Mouse (Mus musculus) brown adipose tissue, adult 24 weeks (tissue): ENCODE measurements at regions not wholly inside any gene's neighbourhood (a gene's known extent, or its start where the extent isn't known, plus 50 kb on each side); places are given as distances from the start of the nearest gene placed in this dataset.

ENCODE experiments used
- H3K27ac ChIP-seq: fragments of 200-500 bp; replicated peaks from 2 replicates; pipeline ENCODE4 v1.5.1; 2012; ENCODE audit warnings: low read depth, mild to moderate bottlenecking, low read length
- H3K4me1 ChIP-seq: fragments of 200-500 bp; 2 replicates; pipeline ENCODE4 v1.6.1; 2012; ENCODE audit warnings: low read length, mixed read lengths; ENCODE audit not compliant: control insufficient read depth, insufficient read depth, insufficient read length
- H3K4me3 ChIP-seq: fragments of 200-500 bp; 2 replicates; pipeline ENCODE4 v1.5.1; 2012; ENCODE audit warnings: low read depth, mild to moderate bottlenecking, low read length, moderate library complexity; ENCODE audit not compliant: insufficient read depth

DNA sequence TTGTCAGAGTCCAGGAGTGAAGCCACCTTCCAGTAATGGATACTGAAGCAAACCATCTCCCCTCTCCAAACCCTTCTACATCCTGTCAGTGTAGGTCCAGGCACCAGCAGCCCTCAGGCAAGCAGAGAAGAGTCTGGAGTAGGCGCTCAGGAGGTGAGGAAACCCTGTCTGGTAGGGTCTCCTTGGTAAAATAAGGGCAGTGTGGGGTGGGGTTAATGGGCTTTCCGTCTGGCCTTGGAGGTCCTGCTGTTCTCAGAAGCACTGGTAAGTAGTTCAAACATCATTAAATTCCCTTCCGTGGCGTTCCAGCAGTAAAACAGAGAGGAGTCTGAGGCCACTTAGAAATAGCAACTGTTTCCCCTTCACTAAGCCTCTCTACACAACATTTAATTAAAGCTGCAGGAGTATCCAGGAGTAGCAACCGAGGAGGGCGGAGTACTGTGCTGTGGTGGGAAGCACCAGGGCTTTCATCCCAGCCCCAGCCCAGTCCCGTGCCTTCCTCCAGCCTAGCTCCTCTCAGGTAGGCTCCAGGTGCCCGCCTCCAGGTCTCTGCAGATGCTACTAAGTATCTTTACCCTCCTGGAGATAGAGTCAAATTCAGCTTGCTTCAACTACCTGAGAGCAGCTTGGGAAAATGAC is 232.0 kb upstream of the Mocs1 start:
- Histone ChIP-seq H3K4me3 (no peak overlapping the region), H3K4me1 (no peaks in the 10 kb centered on the region)

DNA sequence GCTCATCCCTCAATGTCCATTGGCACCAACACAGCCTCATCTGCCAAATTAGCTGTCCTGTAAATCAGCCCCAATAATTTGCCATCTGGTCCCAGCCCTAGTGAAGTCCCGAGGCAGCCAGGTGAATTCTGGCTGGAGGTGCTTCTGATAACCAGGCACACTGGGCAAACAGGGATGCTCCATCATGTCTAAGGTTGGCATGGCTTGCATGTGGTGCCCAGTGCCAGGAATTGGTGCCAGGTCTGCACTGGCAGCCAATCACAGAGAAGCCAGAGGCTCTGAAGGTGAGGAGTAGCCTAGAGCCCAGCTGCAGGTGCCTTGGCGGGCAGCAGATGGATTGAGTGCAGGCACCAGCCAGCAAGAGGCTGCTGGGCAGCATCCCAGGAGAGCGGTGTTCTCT is 226.7 kb upstream of the Mocs1 start:
- H3K4me1 ChIP-seq, result no peaks in the 10 kb centered on the region
- no peak overlapping the region for H3K27ac ChIP-seq
- H3K4me3 ChIP-seq, result no peak overlapping the region

More for the DNA sequence above, 232.0 kb upstream of the Mocs1 start:
- no peak overlapping the region for H3K27ac ChIP-seq

DNA sequence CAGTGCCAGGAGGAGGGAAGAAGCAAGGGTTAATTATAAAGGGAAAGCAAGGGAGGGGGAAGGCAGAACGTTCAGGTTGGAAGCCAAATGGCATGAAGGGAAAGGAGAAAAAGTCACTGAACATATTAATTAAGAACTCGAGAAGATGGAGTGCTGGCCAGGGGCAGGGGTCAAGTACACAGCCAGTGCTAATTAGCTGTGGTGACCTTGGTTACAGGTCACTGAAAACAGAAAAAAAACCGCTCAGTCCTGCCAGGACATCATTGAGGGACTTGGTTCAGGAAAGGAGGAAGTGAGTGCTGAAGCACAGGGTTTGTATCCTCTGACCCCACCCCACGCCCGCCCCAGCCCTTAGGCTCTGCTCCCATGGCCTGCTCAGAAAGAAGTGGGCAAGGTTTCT is 223.1 kb upstream of the Mocs1 start:
- H3K27ac ChIP-seq, result no peak overlapping the region
- no peaks in the 10 kb centered on the region for H3K4me1 ChIP-seq
- no peak overlapping the region for H3K4me3 ChIP-seq

DNA sequence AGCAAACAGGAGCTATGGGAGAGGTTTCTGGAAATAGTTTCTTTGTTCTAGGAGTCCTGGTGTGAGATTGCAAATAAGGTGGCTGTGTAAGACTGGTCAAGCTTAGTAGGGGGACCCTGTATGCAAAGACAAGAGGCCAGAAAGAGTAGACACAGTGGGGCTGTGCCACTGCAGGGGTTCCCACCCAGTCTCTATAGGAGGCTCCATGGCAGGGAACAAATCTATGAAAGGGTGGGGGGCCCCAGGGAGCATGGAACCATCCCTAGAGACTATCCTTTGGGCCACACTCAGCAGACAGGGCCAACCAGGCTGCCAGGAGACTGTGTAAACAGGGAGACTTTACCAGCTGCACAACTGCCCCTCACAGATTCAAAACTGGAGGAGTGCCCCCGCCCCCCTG is 222.6 kb upstream of the Mocs1 start:
- Histone ChIP-seq H3K4me1 (no peaks in the 10 kb centered on the region), H3K27ac (no peak overlapping the region), H3K4me3 (no peak overlapping the region)

DNA sequence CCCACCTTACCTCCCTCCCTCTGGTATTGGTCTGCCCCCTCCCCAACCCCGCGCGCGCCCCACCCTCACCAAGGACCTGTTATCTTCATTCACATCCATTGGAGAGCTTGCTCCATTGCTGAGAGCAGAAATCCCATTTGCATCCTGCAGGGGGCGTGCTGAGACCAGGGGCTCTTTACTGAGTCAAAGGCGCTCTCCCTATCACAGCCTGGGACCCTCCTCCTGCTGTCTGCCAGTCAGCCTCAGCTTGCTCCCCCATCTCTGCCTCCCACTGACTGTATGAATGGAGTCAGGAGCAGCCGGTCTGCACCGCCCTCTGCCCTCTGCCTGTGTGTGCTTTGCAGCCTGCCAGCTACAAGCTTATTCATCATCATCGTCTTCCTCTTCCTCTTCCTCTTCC is 221.5 kb upstream of the Mocs1 start:
- Histone ChIP-seq H3K27ac (no peak overlapping the region), H3K4me1 (no peaks in the 10 kb centered on the region), H3K4me3 (no peak overlapping the region)

DNA sequence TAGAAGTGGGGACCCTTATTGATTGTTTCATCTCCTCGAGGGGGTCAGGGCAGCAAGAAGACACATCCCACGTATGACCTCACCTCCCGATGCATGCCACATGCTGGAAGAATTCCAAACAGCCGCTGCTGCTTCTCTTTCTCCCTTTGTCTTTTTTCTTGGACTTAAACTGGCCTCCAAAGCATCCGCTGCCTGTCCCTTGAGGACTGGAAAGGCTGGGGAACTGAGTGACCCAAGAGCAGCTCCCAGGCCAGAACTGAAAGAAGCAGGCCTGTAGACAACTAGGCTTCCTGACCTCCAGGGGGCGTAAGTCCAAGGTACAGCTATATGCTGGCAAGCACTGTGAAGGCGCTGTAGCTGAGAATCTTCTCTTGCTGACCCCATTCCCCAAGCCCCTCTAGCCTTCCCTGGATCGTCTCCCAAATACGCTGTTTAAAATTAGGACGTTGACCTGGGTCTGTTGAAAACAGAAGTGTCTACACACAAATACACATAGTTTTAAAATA is 219.8 kb upstream of the Mocs1 start:
- H3K27ac ChIP-seq, result no peak overlapping the region
- no peaks in the 10 kb centered on the region for H3K4me1 ChIP-seq
- no peak overlapping the region for H3K4me3 ChIP-seq

DNA sequence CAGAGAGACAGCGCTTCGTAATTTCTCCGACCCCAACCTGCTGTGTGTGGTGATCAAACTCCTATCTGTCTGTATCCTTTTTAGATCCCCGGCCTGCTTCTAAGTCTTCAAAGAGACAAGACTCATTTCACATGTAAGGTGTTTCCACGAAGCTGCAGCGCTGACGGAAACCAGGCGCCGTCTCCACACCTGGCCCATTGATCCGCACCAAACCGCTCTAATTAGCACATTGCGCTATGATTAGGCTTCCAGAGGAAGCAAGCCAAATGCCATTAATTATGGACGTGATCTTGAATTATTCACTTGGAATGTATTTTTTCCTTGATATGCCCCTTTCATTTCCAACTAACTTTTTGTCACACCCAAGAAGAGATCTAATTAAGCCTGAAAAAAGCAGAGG is 215.2 kb upstream of the Mocs1 start:
- no peak overlapping the region for H3K27ac ChIP-seq
- no peak overlapping the region for H3K4me3 ChIP-seq
- no peaks in the 10 kb centered on the region for H3K4me1 ChIP-seq

DNA sequence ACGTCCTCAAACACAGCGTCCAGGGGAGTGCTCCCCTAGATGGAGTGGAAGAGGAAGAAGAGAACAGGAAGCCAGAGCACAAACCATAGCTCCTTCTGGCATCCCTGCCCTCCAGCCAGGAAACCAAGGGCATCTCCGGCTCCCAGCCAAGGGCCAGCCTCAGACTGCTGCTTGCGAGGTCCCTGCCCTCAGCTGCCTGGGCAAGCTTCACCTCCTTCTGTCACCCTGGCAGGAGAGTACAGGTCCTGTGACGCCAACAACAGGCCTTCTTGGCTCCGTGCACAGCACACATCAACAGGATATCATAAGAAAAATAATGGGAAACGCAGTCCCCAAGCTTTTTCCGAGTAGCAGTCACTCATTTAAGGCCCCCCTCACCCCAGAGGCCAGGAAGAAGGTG is 212.9 kb upstream of the Mocs1 start:
- no peak overlapping the region for H3K27ac ChIP-seq

DNA sequence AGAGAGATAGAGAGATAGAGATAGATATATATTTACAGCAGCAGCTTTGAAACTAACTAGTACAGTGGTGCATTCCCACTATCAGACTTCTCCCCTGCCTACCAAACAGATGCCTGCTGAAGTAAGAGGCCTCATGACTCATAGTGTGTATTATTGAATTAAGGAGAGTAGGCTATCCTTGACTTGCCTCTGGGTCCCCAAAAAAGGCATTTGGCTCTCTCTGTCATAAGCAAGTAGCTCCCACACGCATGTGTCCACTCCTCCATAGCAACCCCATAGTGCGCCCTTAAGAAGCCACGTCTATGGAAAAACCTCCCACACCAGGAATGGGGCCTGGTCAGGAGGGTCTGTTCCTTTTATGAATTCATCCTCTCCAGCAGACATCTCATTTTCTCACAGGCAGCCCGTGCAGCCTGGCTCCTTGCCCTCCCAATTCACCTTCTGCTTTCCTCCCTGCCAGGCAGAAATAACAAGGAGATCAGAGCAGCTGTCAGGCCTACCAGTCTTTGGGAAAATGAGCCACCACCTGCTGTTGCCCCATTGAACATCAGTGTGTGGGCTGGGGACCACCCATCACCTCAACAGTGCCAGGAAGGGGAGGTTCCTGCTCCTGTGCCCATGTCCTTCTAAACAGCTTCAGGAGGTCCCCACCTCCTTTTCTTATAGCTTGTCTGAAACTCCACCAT is 208.5 kb upstream of the Mocs1 start:
- H3K4me1 ChIP-seq, result no peaks in the 10 kb centered on the region
- H3K27ac ChIP-seq, result no peak overlapping the region
- H3K4me3 ChIP-seq, result no peak overlapping the region

More for the DNA sequence above, 212.9 kb upstream of the Mocs1 start:
- no peak overlapping the region for H3K4me3 ChIP-seq
- H3K4me1 ChIP-seq, result no peaks in the 10 kb centered on the region

DNA sequence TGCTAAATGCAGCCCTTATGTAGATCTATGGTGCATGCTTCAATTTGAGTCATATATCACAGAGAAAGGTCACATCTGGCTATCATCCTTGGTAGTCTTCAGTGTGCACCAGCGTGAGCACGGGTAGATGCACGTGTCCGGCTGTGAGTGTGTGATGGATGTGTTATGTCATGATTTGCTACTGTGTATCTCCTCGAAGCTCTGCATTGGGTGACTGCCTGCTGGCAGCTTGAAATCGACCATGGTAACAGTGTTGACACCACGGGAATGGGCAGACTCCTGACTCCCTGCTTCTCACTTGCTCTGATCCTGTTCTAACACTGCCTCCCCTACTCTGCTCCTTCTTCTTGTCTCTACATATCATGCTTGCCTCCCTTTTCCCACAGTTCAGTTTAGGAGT is 204.9 kb upstream of the Mocs1 start:
- Histone ChIP-seq H3K27ac (no peak overlapping the region), H3K4me1 (0 out of 2 replicates have a peak, but pooled peaks cover 3% of the 10 kb centered on the region), H3K4me3 (no peak overlapping the region)

DNA sequence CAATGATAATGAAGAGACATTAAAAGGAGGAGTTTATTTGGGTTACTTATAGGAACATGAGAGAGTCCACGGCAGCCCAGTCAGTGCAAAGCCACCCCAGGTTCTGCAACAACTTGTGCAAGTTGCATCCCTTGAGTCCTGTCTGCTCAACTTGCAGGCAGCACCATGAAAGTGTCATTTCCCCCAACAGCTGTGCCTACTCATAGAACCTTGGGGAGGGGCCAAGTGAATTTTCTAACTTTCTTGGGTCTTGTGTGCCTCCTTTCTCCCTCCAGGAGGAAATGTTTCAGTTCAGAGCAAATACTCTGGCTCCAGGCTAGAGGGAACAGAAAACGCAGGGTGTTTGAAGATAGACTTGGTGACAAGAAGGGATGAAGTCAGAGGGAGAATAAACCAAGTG is 204.5 kb upstream of the Mocs1 start:
- 0 out of 2 replicates have a peak, but pooled peaks cover 3% of the 10 kb centered on the region for H3K4me1 ChIP-seq
- no peak overlapping the region for H3K4me3 ChIP-seq
- H3K27ac ChIP-seq, result no peak overlapping the region

DNA sequence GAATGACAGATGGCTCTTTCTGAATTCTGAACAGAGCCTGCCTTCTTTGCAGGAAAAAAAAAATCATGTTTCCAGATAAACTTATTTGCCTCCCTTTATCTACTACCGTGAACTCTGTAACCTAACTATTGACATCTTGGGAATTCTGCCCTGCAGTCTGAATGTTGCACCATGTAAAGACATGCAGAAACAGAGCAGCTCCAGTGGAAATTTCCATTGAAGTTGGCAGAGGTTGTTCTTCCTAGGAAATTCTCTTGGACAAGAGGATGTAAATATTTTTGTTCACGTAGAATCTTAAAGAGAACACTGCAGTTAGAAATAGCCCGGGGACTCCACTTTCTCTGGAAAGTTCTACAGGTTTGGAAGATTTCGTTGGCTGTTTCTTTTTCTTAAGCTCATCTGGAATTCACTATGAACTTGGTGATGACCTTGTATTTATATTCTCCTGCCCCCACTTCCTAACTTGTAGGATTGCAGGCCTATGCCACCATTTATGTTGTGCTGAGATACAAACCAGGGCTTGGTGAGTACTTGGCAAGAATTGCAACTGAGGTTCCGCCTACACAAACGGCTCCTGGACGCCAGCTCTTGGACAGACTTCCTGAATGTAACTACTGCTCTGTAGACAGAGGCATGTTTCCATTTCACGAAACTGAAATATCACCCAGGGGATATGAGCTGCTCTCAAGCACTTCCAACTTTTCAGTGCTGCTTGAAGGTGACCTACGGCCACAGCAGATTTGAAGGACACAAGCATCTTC is 202.7 kb upstream of the Mocs1 start:
- Histone ChIP-seq H3K4me3 (no peak overlapping the region), H3K4me1 (0 out of 2 replicates have a peak, but pooled peaks cover 3% of the 10 kb centered on the region), H3K27ac (no peak overlapping the region)

DNA sequence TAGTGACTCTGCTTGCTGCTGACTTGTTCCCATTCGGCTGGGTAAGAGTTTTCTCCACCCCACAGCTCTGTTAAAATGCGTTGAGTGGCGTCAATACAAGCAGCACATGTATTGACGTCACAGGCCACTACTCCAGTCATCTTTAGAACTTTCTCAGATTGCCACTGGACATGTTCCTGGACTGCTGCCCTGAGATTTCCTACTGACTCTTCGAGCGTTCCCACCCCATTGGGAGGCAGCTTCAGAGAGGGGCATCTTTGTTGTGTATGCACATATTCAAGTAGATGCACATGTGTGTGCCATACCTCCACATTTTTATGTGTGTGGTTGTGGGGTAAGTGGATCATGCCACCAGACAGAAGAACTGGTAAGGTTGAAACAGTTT is 202.2 kb upstream of the Mocs1 start:
- Histone ChIP-seq H3K27ac (no peak overlapping the region), H3K4me1 (0 out of 2 replicates have a peak, but pooled peaks cover 3% of the 10 kb centered on the region), H3K4me3 (no peak overlapping the region)

DNA sequence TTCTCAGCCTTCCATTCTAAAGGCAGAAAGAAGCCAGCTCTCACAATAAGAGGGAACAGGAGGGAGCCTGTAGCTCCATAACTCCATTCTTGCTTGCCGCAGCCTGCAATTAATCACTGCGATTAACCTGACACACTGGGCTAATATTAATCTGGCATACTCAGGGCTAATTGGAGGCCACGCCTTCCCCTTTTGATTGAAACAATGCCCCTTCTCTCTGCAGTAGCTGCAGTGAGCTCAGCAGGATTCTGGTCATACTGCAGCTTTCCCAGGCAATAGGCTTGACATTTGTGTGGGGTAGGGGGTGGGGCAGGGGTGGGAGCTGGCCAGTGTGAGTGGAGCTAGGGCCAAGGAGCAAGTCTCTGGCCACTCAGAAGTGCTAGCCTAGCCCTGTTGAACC is 196.9 kb upstream of the Mocs1 start:
- Histone ChIP-seq H3K4me1 (no peaks in the 10 kb centered on the region), H3K27ac (no peak overlapping the region), H3K4me3 (no peak overlapping the region)

DNA sequence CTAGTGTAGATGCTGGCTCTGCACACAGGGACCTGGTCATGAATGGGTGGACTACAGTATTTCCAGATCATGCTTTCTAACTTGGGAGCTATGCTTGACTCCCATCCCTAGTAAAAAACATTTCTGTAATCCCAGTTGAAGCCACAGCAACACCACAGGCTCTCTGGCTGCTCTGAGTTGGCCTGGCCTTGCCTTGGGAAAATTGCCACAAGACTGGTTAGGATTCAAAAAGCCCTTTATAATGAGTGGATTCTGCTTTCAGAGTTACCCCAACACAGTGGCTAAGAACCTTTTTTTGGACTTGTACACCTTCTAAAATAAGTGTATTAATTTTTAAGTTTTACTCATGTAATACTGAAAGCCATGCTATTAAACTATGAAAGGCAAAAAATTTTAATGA is 188.1 kb upstream of the Mocs1 start:
- H3K4me3 ChIP-seq, result no peak overlapping the region
- H3K4me1 ChIP-seq, result no peaks in the 10 kb centered on the region
- no peak overlapping the region for H3K27ac ChIP-seq
